Mouse (Mus musculus): Measurements from ENCODE around the gene Sgsm3. TPM values are rescaled to one million over a fixed set of nuclear protein-coding genes. Genes with fewer than 3 reads are reported as not detected.

Sgsm3 gene
- polyA plus RNA-seq, 2 experiments = 7.5 to 8.5 TPM

DNA sequence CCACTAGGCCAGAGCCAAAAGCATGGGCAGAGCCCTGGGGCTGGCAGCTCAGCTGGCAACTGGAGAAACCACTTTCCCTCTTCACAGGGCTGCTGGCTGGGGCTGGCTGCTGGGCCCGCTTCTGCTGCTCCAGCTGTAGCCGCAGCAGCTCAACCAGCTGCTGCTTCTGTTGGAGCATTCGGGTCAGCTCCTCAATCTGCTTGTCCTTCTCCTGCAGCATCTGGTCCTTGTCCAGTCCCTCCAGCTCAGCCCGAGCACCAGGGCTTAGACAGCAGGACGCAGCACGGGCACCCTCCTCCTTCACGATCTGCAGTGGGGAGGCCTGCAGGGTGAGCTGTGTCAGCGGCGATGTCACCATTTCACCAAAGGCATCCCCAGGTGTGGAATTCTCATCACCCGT, 38.9 kb downstream of the Sgsm3 start:
- WGBS (ENCODE audit: insufficient replicate concordance) = 76% methylated on average over 10 of the region's 10 CpGs
- Histone ChIP-seq H3K9me3 (ENCODE audit: control insufficient read depth, low read length) (no peaks in the 10 kb centered on the region), H3K36me3 (replicated peaks; ENCODE audit: control insufficient read depth, insufficient read depth, low read depth) (no peaks in the 10 kb centered on the region), H3K27me3 (ENCODE audit: control insufficient read depth, insufficient read depth, low read length) (no peaks in the 10 kb centered on the region), H3K27ac (no peak overlapping the region), H3K4me2 (ENCODE audit: low read depth) (no peak overlapping the region), H3K4me3 (ENCODE audit: insufficient read depth in 1 of 2, low read depth in 2 of 2, low read length in 2 of 2) (no peak overlapping the region), H3K9ac (replicated peaks) (no peak overlapping the region), H3K4me1 (replicated peaks; ENCODE audit: control insufficient read depth in 2 of 2, insufficient read depth in 2 of 2, low read length in 1 of 2) (no peaks in the 10 kb centered on the region)
- no peak for DNase-seq (ENCODE audit: low read depth in 3 of 3, low spot score in 3 of 3)
- no peak for TF ChIP-seq CTCF (IDR thresholded peaks at IDR 0.05; ENCODE audit: low read depth)
- TF ChIP-seq EP300 (IDR thresholded peaks at IDR 0.05; ENCODE audit: low read depth) = no peak
- ATAC-seq (ENCODE audit: insufficient read depth) = no peak

DNA sequence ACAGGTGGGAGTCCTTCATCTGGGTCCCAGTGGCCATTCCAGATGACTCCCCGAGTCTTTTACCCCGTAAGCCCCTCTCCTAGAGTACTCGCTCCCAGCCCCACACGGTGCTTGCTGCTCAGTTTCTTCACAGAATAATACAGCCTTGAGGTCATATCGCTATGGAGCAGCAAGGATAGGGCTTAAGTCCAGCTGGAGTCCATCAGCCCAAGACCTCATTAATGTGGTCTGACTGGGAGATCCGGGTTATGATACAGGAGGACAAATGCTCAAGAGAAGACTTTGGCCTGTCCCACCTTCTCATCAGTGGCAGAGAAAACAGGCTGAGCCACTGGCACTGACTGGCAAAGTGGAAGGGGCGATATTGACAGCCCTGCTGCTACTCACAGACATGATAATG, 39.7 kb downstream of the Sgsm3 start:
- no peak overlapping the region for H3K27ac ChIP-seq
- H3K27me3 ChIP-seq (ENCODE audit: control insufficient read depth, insufficient read depth, low read length) = no peaks in the 10 kb centered on the region
- TF ChIP-seq CTCF (IDR thresholded peaks at IDR 0.05; ENCODE audit: low read depth) (no peak), EP300 (IDR thresholded peaks at IDR 0.05; ENCODE audit: low read depth) (no peak)
- no peaks in the 10 kb centered on the region for H3K36me3 ChIP-seq (replicated peaks; ENCODE audit: control insufficient read depth, insufficient read depth, low read depth)
- DNase-seq (ENCODE audit: low read depth in 3 of 3, low spot score in 3 of 3) (no peak), ATAC-seq (ENCODE audit: insufficient read depth) (no peak)
- 73% methylated on average over 7 of the region's 7 CpGs for WGBS (ENCODE audit: insufficient replicate concordance)
- no peak overlapping the region for H3K9ac ChIP-seq (replicated peaks)
- no peaks in the 10 kb centered on the region for H3K9me3 ChIP-seq (ENCODE audit: control insufficient read depth, low read length)
- H3K4me1 ChIP-seq (replicated peaks; ENCODE audit: control insufficient read depth in 2 of 2, insufficient read depth in 2 of 2, low read length in 1 of 2) = peaks cover 0 to 7% of the 10 kb centered on the region in 2 experiments; a peak in 2 of 4 replicates
- no peak overlapping the region for H3K4me3 ChIP-seq (ENCODE audit: insufficient read depth in 1 of 2, low read depth in 2 of 2, low read length in 2 of 2)
- H3K4me2 ChIP-seq (ENCODE audit: low read depth) = no peak overlapping the region

DNA sequence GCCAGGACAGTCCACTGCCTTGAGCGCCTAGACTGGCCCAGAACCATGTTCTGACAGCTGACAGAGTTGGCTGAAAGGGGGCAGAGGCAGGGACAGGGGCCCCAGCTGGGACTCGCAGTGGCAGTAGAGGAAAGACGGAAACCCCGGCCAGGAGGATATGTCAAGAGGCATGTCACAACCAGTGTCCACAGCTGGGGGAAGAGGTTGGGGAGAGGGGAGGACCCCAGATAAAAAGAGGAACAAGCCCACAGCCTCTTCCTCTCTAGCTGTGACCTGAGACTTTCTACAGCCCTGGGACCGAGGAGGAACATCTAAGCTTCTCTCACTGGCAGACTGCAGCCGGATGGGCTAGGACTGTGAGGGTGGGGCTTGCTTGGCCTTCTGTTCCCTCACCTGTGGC, 43.8 kb downstream of the Sgsm3 start:
- peak; percentile 13; the same call in 1 of the 2 replicates for ATAC-seq (ENCODE audit: insufficient read depth)
- no peaks in the 10 kb centered on the region for H3K27me3 ChIP-seq (ENCODE audit: control insufficient read depth, insufficient read depth, low read length)
- H3K4me3 ChIP-seq (ENCODE audit: insufficient read depth in 1 of 2, low read depth in 2 of 2, low read length in 2 of 2) = no peak overlapping the region
- no peak for TF ChIP-seq CTCF (IDR thresholded peaks at IDR 0.05; ENCODE audit: low read depth)
- TF ChIP-seq EP300 (IDR thresholded peaks at IDR 0.05; ENCODE audit: low read depth) = no peak
- H3K4me1 ChIP-seq (replicated peaks; ENCODE audit: control insufficient read depth in 2 of 2, insufficient read depth in 2 of 2, low read length in 1 of 2) = peaks cover 0 to 7% of the 10 kb centered on the region in 2 experiments; a peak in 2 of 4 replicates
- H3K9ac ChIP-seq (replicated peaks) = no peak overlapping the region
- no peaks in the 10 kb centered on the region for H3K9me3 ChIP-seq (ENCODE audit: control insufficient read depth, low read length)
- peak in 1 of 3 experiments; percentile 47 for DNase-seq (ENCODE audit: low read depth in 3 of 3, low spot score in 3 of 3)
- H3K4me2 ChIP-seq (ENCODE audit: low read depth) = no peak overlapping the region
- 25% methylated on average over 6 of the region's 6 CpGs for WGBS (ENCODE audit: insufficient replicate concordance)
- H3K36me3 ChIP-seq (replicated peaks; ENCODE audit: control insufficient read depth, insufficient read depth, low read depth) = no peaks in the 10 kb centered on the region
- H3K27ac ChIP-seq = no peak overlapping the region

DNA sequence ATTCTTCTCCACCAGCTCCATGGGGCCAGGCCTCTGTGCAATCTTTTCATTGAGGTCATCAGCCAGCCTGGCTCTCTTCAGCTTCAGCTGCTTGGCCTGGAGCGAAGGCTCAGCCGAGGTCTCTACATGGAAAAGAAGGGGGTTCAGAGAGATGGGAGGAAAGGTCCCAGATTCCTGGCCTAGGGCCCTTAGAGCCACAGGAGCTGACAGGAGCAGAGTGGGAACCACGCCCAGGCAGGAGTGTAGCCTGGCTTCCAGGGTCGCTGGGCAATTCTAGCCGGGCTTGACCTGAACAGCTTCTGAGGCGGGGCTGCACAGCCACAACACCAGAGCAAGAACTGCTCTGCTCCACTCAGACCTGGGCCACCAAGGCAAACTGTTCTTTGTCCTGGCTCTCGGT, 44.9 kb downstream of the Sgsm3 start:
- DNase-seq (ENCODE audit: low read depth in 3 of 3, low spot score in 3 of 3) (no peak), ATAC-seq (ENCODE audit: insufficient read depth) (no peak)
- WGBS (ENCODE audit: insufficient replicate concordance) = 66% methylated on average over 7 of the region's 7 CpGs
- H3K4me1 ChIP-seq (replicated peaks; ENCODE audit: control insufficient read depth in 2 of 2, insufficient read depth in 2 of 2, low read length in 1 of 2) = peaks cover 0 to 15% of the 10 kb centered on the region in 2 experiments; a peak in 2 of 4 replicates
- no peak overlapping the region for H3K4me3 ChIP-seq (ENCODE audit: insufficient read depth in 1 of 2, low read depth in 2 of 2, low read length in 2 of 2)
- no peaks in the 10 kb centered on the region for H3K9me3 ChIP-seq (ENCODE audit: control insufficient read depth, low read length)
- H3K36me3 ChIP-seq (replicated peaks; ENCODE audit: control insufficient read depth, insufficient read depth, low read depth) = no peaks in the 10 kb centered on the region
- H3K9ac ChIP-seq (replicated peaks) = no peak overlapping the region
- H3K27ac ChIP-seq = no peak overlapping the region
- H3K4me2 ChIP-seq (ENCODE audit: low read depth) = no peak overlapping the region
- no peaks in the 10 kb centered on the region for H3K27me3 ChIP-seq (ENCODE audit: control insufficient read depth, insufficient read depth, low read length)
- no peak for TF ChIP-seq EP300 (IDR thresholded peaks at IDR 0.05; ENCODE audit: low read depth)
- no peak for TF ChIP-seq CTCF (IDR thresholded peaks at IDR 0.05; ENCODE audit: low read depth)

DNA sequence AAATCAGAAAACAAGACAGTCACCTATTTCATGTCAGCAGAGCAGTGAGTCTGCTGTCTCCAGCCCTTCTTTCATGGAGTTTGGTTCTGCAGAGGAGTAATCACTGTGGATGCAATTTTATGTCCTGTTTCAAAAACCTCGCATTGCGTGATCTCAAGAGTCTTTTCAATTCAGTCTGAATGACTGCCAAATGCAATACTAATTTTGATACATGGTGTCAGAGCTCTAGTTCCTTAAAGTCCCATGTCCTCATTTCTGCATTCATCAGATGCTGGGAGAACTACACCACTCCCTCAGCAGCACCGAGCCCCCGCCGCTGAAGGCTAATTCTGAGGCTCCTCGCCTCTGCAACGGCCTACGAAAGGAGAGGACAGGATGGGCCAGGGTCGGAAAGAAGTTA, 46.3 kb downstream of the Sgsm3 start:
- Histone ChIP-seq H3K36me3 (replicated peaks; ENCODE audit: control insufficient read depth, insufficient read depth, low read depth) (no peaks in the 10 kb centered on the region), H3K4me3 (ENCODE audit: insufficient read depth in 1 of 2, low read depth in 2 of 2, low read length in 2 of 2) (no peak overlapping the region), H3K27me3 (ENCODE audit: control insufficient read depth, insufficient read depth, low read length) (no peaks in the 10 kb centered on the region), H3K27ac (no peak overlapping the region), H3K4me1 (replicated peaks; ENCODE audit: control insufficient read depth in 2 of 2, insufficient read depth in 2 of 2, low read length in 1 of 2) (peaks cover 0 to 21% of the 10 kb centered on the region in 2 experiments; a peak in 2 of 4 replicates), H3K9me3 (ENCODE audit: control insufficient read depth, low read length) (no peaks in the 10 kb centered on the region), H3K4me2 (ENCODE audit: low read depth) (no peak overlapping the region), H3K9ac (replicated peaks) (no peak overlapping the region)
- no peak for TF ChIP-seq CTCF (IDR thresholded peaks at IDR 0.05; ENCODE audit: low read depth)
- TF ChIP-seq EP300 (IDR thresholded peaks at IDR 0.05; ENCODE audit: low read depth) = no peak
- WGBS (ENCODE audit: insufficient replicate concordance) = 85% methylated on average over 9 of the region's 9 CpGs
- DNase-seq (ENCODE audit: low read depth in 3 of 3, low spot score in 3 of 3) (no peak), ATAC-seq (ENCODE audit: insufficient read depth) (no peak)

Data from liver, embryonic 14.5 days (tissue).